Mouse (Mus musculus) hindbrain, embryonic 12.5 days (tissue): ENCODE results near the gene Ccdc113. TPM values are rescaled to one million over a fixed set of nuclear protein-coding genes. Genes with fewer than 3 reads are reported as not detected.

Source experiments
- ATAC-seq: fragments of 200-750 bp; cut with Nextera tagmentation; 2 replicates; pipeline ENCODE4 v1.8.0; 2017; ENCODE audit warnings: moderate TSS enrichment; ENCODE audit not compliant: low FRiP score
- H3K27ac ChIP-seq: fragments of 300-500 bp; sonication (generic); 2 replicates; pipeline ENCODE4 v1.5.1; 2016; ENCODE audit warnings: mild to moderate bottlenecking
- H3K27me3 ChIP-seq: fragments of 300-500 bp; sonication (generic); 2 replicates; pipeline ENCODE4 v1.6.1; 2016; ENCODE audit warnings: mild to moderate bottlenecking
- H3K36me3 ChIP-seq: fragments of 300-500 bp; sonication (generic); 2 replicates; pipeline ENCODE4 v1.6.1; 2016; ENCODE audit warnings: mild to moderate bottlenecking
- H3K4me1 ChIP-seq: fragments of 300-500 bp; sonication (generic); 2 replicates; pipeline ENCODE4 v1.6.1; 2016
- H3K4me2 ChIP-seq: fragments of 300-500 bp; sonication (generic); replicated peaks from 2 replicates; pipeline ENCODE4 v1.6.1; 2016; ENCODE audit warnings: mild to moderate bottlenecking
- H3K4me3 ChIP-seq: fragments of 300-500 bp; sonication (generic); 2 replicates; pipeline ENCODE4 v1.5.1; 2016; ENCODE audit warnings: mild to moderate bottlenecking
- H3K9ac ChIP-seq: fragments of 300-500 bp; sonication (generic); 2 replicates; pipeline ENCODE4 v1.6.1; 2016; ENCODE audit warnings: mild to moderate bottlenecking, moderate library complexity
- H3K9me3 ChIP-seq: fragments of 300-500 bp; sonication (generic); replicated peaks from 2 replicates; pipeline ENCODE4 v1.6.1; 2016; ENCODE audit warnings: mild to moderate bottlenecking
- WGBS: fragments of 180-500 bp; shearing (Covaris S2); methylation state at CpG from one replicate; pipeline ENCODE4 v1.1.7; 2016; 5-methylcytosine and 5-hydroxymethylcytosine counted together
- polyA plus RNA-seq: library from polyadenylated mRNA; unstranded; fragments of >200 nt; fragmentation: Nextera tagmentation; extraction: Ambion mirVana; gene quantifications from 2 replicates; pipeline ENCODE4 v1.2.1, GENCODE M21; 2016

The Ccdc113 gene
- polyA plus RNA-seq, 1 experiment from 2014 or later = 2.8 TPM

DNA sequence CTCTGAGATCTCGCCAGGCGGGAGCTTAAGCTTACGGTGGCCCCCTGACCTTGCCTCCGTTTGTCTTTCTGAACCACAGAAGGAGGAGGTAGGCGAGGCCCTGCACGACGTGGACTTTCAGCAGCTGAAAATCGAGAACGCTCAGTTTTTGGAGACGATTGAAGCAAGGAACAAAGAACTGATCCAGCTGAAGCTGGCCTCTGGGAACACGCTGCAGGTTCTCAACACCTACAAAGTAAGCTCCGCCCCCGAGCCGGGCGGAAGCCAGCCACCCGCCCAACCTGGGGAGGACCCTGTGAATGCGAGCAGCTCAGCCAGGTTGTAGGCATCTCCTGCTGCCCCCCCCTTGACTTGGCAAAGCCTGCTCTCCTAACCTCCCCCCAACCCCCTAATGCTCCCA is 11.9 kb downstream of the Ccdc113 start:
- no peak overlapping the region for H3K4me2 ChIP-seq
- no peak for ATAC-seq
- no peaks in the 10 kb centered on the region for H3K36me3 ChIP-seq
- H3K4me1 ChIP-seq = peaks cover 15% of the 10 kb centered on the region; the same call in 1 of the 2 replicates
- WGBS = 81% methylated on average over 17 of the region's 17 CpGs
- H3K4me3 ChIP-seq = no peak overlapping the region
- H3K9me3 ChIP-seq = peaks cover 3% of the 10 kb centered on the region; the same call in 1 of the 2 replicates
- 0 out of 2 replicates have a peak overlapping the region, but pooled peaks have one; percentile 7 for H3K27ac ChIP-seq
- H3K9ac ChIP-seq = no peak overlapping the region
- no peaks in the 10 kb centered on the region for H3K27me3 ChIP-seq

DNA sequence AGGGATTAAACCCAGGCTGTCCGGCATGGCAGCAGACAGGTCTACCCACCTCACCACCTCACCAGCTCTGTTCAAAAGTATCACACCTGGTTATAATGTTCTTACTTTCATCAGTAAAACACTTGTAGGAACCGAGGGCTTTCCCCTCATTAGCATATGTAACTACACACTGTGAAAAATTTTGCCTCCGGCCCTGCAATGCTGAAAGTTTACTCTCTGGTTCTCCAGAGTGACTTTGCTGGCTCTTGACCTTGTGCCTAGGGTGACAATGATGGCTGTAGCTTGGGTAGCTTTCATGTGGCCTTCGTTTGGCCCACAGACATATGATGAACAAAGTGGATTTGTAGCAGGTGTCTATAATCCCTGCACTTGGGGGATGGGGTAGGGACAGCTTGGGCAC is 13.1 kb downstream of the Ccdc113 start:
- Histone ChIP-seq H3K4me1 (peaks cover 15% of the 10 kb centered on the region; the same call in 1 of the 2 replicates), H3K27me3 (no peaks in the 10 kb centered on the region), H3K27ac (no peak overlapping the region), H3K36me3 (no peaks in the 10 kb centered on the region), H3K4me2 (no peak overlapping the region), H3K4me3 (no peak overlapping the region), H3K9ac (no peak overlapping the region), H3K9me3 (peaks cover 3% of the 10 kb centered on the region; the same call in 1 of the 2 replicates)
- no peak for ATAC-seq
- 95% methylated on average over 4 of the region's 4 CpGs for WGBS

DNA sequence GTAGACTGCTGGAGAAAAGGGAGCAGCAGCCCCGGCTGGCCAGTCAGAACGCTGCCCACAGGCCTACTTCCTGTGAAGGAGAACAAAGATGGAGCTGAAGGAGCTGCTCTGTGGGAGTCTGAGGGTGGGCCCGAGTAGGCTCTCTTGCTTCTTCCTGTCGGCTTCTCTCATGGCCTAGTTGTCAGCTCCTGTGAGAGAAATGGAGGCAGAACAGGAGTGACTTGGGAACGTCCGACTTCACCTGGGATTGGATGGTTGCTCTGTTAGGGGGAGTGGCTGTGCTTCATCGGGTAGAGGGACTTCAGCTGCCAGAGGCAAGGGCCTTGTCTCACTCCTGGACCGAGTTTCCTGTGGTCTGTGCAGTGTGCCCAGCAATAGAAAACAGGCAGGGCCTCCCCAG is 14.0 kb downstream of the Ccdc113 start:
- H3K27ac ChIP-seq = no peak overlapping the region
- no peaks in the 10 kb centered on the region for H3K27me3 ChIP-seq
- no peak overlapping the region for H3K4me2 ChIP-seq
- no peak overlapping the region for H3K4me3 ChIP-seq
- H3K9me3 ChIP-seq = peaks cover 3% of the 10 kb centered on the region; the same call in 1 of the 2 replicates
- ATAC-seq = no peak
- no peaks in the 10 kb centered on the region for H3K36me3 ChIP-seq
- peaks cover 15% of the 10 kb centered on the region; the same call in 1 of the 2 replicates for H3K4me1 ChIP-seq
- 66% methylated on average over 8 of the region's 8 CpGs for WGBS
- no peak overlapping the region; the same call in 1 of the 2 replicates for H3K9ac ChIP-seq

DNA sequence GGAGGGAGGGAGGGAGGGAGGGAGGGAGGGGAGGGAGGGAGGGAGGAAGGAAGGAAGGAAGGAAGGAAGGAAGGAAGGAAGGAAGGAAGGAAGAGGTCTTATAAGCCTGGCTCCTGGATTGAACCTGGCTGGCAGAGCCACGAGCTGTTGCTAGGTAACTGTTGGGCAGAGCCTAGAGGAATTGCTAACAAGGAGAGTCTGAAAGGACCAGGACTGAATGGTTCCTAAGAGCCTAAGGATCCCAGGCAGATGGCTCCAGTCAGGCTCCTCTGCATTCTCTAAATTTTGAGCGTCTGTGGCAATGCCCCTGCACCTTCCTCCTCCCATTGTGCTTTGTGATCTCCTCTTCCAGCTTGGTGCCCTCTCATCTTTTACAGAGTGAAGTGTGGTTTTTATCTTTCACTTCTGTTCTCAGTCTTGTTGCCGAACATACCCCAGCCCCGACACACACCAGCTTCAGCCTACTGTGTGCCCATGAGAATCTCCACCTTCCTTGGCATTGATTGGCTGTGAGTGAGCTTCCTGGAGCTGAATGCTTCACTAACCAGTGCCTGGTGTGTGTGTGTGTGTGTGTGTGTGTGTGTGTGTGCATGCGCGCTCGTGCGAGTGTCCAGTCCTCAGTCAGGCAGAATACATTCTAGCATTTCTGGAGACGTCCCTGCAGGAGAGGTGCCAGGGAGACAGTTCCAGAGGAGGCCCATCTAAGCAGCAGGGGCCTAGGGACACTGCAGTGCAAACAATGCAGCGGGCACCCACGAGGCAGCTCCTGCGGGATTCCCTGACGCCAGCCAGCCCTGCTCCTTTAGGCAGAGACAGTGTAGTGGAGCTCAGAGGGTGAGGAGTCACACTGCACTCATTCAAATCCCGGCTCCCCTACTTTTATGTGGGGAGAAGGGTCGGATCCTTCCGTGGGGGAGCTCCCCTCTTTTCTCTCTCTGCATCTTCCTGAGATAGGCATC is 16.3 kb downstream of the Ccdc113 start:
- H3K27ac ChIP-seq = peak overlapping the region; percentile 48; the same call in 1 of the 2 replicates
- no peak overlapping the region for H3K4me2 ChIP-seq
- H3K9me3 ChIP-seq = no peaks in the 10 kb centered on the region
- ATAC-seq = peak; percentile 66
- no peak overlapping the region for H3K4me3 ChIP-seq
- no peaks in the 10 kb centered on the region for H3K36me3 ChIP-seq
- H3K9ac ChIP-seq = no peak overlapping the region
- WGBS = 59% methylated on average over 16 of the region's 16 CpGs
- H3K27me3 ChIP-seq = no peaks in the 10 kb centered on the region
- peaks cover 15% of the 10 kb centered on the region; the same call in 1 of the 2 replicates for H3K4me1 ChIP-seq

DNA sequence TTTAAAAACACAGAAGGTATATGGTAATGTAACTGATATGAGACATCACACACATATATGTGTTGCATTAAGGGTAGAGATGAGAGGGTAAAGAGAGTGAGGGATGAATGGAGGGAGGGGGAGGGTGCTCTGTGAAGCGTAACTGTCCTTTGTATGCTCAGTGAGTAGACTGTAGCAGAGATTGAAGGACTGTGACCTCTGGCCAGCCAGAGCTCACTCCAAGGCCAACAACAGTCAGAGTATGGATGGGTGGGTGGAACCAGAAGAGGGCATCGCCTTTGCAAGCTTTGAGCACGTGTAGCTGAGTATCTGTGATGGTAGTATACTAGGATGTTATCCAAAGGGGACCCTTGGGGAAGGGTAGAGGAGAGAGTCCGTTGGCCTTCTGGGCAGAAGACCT is 17.7 kb downstream of the Ccdc113 start:
- Histone ChIP-seq H3K27me3 (no peaks in the 10 kb centered on the region), H3K4me1 (0 out of 2 replicates have a peak, but pooled peaks cover 9% of the 10 kb centered on the region), H3K27ac (no peak overlapping the region), H3K9ac (no peak overlapping the region), H3K36me3 (no peaks in the 10 kb centered on the region), H3K4me2 (no peak overlapping the region), H3K4me3 (no peak overlapping the region), H3K9me3 (no peaks in the 10 kb centered on the region)
- no peak for ATAC-seq
- 64% methylated on average over 4 of the region's 4 CpGs for WGBS

DNA sequence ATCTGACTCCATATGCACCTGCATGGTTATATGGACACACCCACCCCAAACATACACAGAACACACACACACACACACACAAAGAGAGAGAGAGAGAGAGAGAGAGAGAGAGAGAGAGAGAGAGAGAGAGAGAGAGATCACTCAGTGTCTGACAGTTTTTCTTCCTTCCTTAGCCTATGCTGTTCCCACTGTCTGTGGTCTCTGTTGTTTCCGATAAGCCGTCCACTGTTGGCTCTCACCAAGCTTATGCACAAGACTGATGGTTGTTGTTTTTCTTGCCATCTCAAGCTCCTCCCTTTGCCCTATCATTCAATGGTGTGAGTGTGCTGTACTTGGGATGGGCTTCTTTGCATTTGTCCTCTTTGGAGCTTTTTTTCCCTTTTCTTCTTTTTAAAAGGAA is 22.1 kb downstream of the Ccdc113 start:
- Histone ChIP-seq H3K4me2 (no peak overlapping the region), H3K27ac (no peak overlapping the region), H3K9ac (no peak overlapping the region), H3K4me3 (no peak overlapping the region), H3K36me3 (no peaks in the 10 kb centered on the region), H3K4me1 (no peaks in the 10 kb centered on the region), H3K9me3 (no peaks in the 10 kb centered on the region), H3K27me3 (no peaks in the 10 kb centered on the region)
- WGBS = 80% methylated on average over 2 of the region's 2 CpGs
- ATAC-seq = no peak

DNA sequence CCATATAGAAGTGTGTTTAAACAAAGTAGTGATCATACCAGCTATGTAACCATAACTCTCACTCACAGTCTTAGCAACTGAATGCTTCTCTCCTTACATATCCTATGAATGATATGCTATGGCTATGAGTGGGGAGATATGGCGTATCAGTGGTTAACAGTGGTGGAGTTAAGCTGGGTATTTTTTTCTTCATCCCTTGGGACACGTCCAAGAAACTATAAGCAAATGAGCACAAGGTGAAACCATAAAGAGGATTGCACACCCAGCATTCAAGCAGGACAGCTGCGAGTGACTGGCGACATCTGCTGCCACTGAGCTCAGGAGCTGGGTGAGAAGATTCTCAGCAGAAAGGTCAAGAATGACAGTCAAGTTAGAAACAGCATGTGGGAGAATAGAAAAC is 32.3 kb downstream of the Ccdc113 start:
- Histone ChIP-seq H3K36me3 (no peaks in the 10 kb centered on the region), H3K4me2 (no peak overlapping the region), H3K9ac (no peak overlapping the region), H3K27me3 (no peaks in the 10 kb centered on the region), H3K4me3 (no peak overlapping the region), H3K4me1 (no peaks in the 10 kb centered on the region), H3K27ac (no peak overlapping the region), H3K9me3 (peaks cover 6% of the 10 kb centered on the region)
- 76% methylated on average over 4 of the region's 4 CpGs for WGBS
- no peak for ATAC-seq

DNA sequence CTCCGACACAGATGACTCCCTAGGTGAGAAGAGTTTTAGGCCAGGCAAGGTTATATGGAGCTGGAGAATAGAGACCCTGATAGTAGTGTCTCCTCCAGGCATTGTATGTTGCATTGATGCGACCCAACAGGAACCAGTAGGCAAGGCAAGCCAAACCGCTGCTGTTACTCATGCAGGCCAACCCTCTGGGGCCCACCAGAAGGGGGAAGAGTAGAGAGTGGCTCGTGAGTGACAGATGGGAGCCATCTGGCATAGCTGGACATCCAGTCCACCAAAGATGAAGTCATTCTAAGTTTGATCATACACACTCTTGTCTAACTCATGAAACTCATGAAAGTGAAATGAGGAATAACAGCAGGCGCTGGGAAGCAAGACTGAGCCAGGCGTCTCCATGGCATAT is 32.9 kb downstream of the Ccdc113 start:
- H3K9ac ChIP-seq = no peak overlapping the region
- no peak overlapping the region for H3K4me2 ChIP-seq
- no peak overlapping the region for H3K27ac ChIP-seq
- no peak for ATAC-seq
- no peaks in the 10 kb centered on the region for H3K4me1 ChIP-seq
- H3K4me3 ChIP-seq = no peak overlapping the region
- WGBS = 74% methylated on average over 6 of the region's 6 CpGs
- no peaks in the 10 kb centered on the region for H3K36me3 ChIP-seq
- H3K9me3 ChIP-seq = peaks cover 8% of the 10 kb centered on the region
- H3K27me3 ChIP-seq = no peaks in the 10 kb centered on the region

DNA sequence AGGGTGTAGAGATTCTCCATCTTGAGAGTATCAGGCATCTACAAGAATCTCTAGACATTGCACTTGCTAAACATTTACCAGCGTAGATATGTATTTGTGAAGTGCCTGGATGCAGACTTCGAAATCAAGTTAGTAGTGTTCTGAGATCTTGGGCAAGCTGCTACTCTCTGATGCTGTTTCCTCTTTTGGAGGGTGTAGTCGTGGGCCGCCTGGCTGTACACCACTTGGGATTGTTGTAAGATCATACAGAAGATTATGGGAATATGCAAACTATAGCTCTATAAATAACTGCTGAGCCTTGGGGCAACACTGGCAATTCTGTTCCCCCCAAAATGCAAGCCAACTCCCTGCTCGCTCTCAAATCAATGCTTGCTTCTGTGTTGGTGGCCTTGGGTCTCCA is 39.3 kb downstream of the Ccdc113 start:
- 93% methylated on average over 5 of the region's 5 CpGs for WGBS
- no peak overlapping the region for H3K27ac ChIP-seq
- no peaks in the 10 kb centered on the region for H3K27me3 ChIP-seq
- no peak overlapping the region for H3K4me2 ChIP-seq
- no peaks in the 10 kb centered on the region for H3K36me3 ChIP-seq
- H3K4me3 ChIP-seq = no peak overlapping the region
- no peaks in the 10 kb centered on the region for H3K4me1 ChIP-seq
- H3K9ac ChIP-seq = no peak overlapping the region
- ATAC-seq = no peak
- H3K9me3 ChIP-seq = peaks cover 8% of the 10 kb centered on the region

DNA sequence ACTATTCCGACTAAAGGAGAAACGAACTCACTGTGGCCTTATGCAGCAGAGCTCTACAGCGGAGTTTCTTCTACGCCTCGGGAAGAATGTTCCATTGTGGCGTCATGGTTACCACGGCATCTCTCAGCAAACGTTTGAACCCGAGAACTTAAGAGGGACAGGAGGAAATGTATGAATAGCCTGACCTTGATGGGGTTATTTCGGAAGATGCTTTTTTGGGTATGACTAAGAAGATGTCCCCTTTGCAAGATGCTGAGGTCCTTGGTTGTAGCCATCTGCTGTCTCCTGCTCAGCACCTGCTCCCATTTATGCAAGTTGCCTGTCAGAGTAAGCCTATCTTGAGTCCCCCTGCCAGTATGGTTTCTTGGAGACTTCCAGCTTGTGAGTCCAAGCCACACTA is 42.4 kb downstream of the Ccdc113 start, which contains the start of gene Prss54:
Prss54 (minus strand) TSS at position 101 of the 400 bp plus-strand sequence.
- Histone ChIP-seq H3K4me1 (no peaks in the 10 kb centered on the region), H3K27ac (no peak within 1 kb of the TSS), H3K27me3 (no peaks in the 10 kb centered on the region), H3K9me3 (0 out of 2 replicates have a peak, but pooled peaks cover 1% of the 10 kb centered on the region), H3K36me3 (no peaks in the 10 kb centered on the region), H3K4me2 (no peak within 1 kb of the TSS), H3K9ac (no peak within 1 kb of the TSS), H3K4me3 (no peak within 1 kb of the TSS)
- 88% methylated on average over 10 of the region's 10 CpGs for WGBS
- ATAC-seq = no peak

DNA sequence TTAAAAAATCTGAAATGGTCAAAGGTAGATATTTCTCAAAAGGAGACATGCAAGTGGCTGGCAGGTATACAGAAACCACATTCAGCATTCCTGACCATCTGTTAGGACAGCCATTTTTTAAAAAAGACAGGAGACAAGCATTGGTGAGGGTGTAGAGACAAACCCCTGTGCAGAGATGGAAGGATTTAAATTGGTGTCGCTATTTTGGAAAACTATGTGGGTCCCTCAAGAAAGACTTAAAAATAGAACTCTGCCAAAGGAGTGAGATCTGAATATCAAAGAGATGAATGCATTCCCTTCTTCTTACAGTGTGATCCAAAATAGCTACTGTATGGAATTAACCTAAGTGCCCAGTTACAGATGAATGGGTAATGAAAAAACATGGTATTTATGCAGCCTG is 53.5 kb downstream of the Ccdc113 start:
- Histone ChIP-seq H3K36me3 (no peaks in the 10 kb centered on the region), H3K4me2 (no peak overlapping the region), H3K9ac (no peak overlapping the region), H3K9me3 (no peaks in the 10 kb centered on the region), H3K4me3 (no peak overlapping the region), H3K27me3 (no peaks in the 10 kb centered on the region), H3K27ac (no peak overlapping the region), H3K4me1 (no peaks in the 10 kb centered on the region)
- 97% methylated on average over 1 of the region's 1 CpGs for WGBS
- no peak for ATAC-seq

DNA sequence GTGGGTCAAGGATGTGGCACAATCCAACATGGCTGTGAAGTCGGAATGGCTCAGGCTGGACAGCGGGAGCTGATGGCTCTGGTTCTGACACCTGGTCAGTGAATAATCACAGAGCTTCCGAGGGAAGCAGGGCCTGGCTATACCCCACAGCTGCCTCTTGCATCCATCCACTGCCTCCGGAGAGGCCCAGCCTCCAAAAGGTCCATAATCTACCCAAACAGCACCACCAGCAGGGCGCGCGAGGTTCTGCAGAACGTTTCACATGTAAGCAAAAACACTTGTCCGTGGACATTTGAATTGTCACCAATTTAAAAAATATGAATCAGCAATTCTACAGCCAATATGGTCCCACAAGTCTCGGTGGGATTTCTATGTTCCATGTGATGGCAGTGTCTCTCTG is 55.4 kb downstream of the Ccdc113 start:
- H3K9me3 ChIP-seq = no peaks in the 10 kb centered on the region
- 66% methylated on average over 10 of the region's 10 CpGs for WGBS
- ATAC-seq = no peak

More for the DNA sequence above, 55.4 kb downstream of the Ccdc113 start:
- Histone ChIP-seq H3K27ac (no peak overlapping the region), H3K9ac (no peak overlapping the region), H3K4me1 (no peaks in the 10 kb centered on the region), H3K4me2 (no peak overlapping the region), H3K36me3 (no peaks in the 10 kb centered on the region), H3K27me3 (no peaks in the 10 kb centered on the region), H3K4me3 (no peak overlapping the region)
